Mouse (Mus musculus): ENCODE results near the gene Acot3.

Acot3 gene

DNA sequence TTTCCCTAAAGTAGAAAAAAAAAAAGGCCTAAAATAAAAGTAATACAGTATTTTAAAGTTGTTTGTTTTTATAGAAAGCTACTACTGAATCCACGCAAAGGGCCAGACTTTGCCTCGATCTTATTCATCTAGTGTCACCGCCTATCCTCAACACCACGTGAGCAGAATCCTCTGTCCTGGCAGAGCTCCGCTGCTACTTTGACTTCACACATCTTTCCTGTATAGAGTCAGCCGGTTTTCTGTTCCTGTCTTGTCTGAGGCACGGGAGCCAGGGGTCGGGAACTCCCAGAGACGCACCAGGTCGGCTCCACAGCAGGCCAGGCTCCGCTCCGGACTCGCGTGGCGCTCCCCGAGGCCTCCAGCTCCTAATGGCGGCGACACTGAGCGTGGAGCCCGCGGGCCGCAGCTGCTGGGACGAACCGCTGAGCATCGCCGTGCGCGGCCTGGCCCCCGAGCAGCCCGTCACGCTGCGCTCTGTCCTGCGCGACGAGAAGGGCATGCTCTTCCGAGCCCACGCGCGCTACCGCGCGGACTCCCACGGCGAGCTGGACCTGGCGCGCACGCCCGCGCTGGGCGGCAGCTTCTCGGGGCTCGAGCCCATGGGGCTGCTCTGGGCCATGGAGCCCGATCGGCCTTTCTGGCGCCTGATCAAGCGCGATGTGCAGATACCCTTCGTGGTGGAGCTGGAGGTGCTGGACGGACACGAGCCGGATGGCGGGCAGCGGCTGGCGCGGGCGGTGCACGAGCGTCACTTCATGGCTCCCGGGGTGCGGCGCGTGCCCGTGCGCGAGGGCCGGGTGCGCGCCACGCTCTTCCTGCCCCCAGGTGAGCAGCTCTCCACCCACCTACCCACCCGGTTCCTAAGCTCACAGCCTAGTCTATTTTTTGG, 48.9 kb downstream of the Acot3 start, which contains the start of gene Acot6:
Gene Acot6, plus strand, starts transcription at position 51 of the 889 bp plus-strand sequence.
- DNase-seq (ENCODE audit: low read depth, low spot score), result peak; percentile 18

GRCm38 (mm10) chr12:84101493-84101845, 49.5 kb downstream of the Acot3 start:
- no peak for DNase-seq (ENCODE audit: low read depth, low spot score)

DNA sequence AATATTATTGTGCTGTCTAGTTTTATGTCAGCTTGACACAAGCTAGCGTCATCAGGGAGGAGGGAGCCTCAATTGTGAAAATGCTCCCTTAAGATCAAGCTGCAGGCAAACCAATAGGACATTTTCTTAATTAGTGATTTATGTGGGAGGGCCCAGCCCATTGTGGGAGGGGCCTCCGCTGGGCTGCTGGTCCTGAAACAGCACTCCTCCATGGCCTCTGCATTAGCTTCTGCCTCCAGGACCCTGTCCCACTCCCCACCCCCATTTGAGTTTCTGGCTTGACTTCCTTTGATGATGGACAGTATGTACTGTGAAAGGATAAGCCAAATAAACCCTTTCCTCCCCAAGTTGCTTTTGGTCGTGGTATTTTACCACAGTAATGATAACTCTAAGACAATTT, 55.1 kb downstream of the Acot3 start:
- DNase-seq (ENCODE audit: low read depth, low spot score), result no peak

GRCm38 (mm10) chr12:84107692-84108091, 55.7 kb downstream of the Acot3 start:
- DNase-seq (ENCODE audit: low read depth, low spot score), result no peak

DNA sequence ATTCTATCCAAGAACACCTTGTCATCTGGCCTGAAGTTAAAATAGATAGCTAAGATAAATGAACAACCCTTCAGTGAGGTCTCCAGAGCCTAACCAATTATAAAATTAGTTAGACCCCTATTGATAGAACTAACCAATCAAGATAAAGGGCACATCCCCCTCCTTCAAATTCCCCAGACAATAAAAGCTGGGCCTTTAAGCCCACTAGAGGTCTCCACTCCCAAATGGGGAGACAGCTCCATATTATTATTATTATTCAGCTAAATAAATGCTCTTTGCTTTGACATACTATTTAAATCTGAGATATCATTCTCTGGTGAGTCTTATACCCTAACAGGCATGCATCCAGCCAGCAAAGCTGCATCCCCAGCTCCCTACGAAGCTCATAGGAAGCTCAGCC, 58.0 kb downstream of the Acot3 start:
- no peak for DNase-seq (ENCODE audit: low read depth, low spot score)
